Mouse (Mus musculus) inflammation-experienced regulatory T-cells, adult 16 weeks (primary cell): ENCODE results near the gene Zfyve1. TPM values are rescaled to one million over a fixed set of nuclear protein-coding genes. Genes with fewer than 3 reads are reported as not detected.

Experiments used
- polyA plus RNA-seq: library from polyadenylated mRNA; unstranded; fragments of 100-300 nt; shearing (Covaris generic); gene quantifications from one replicate; pipeline ENCODE4 v1.2.1, GENCODE M21; 2017

Gene Zfyve1
- polyA plus RNA-seq = 12.3 TPM

GRCm38 (mm10) chr12:83597025-83597501, at the start of gene Zfyve1:
TSS of gene Zfyve1 (minus strand) at chr12:83597222.

GRCm38 (mm10) chr12:83630936-83631335, 33.9 kb upstream of the Zfyve1 start, which contains the start of gene Rbm25:
TSS of gene Rbm25 (plus strand) at chr12:83631236.

GRCm38 (mm10) chr12:83520311-83520890, 76.6 kb downstream of the Zfyve1 start, which contains the start of gene Dcaf4:
TSS of gene Dcaf4 (plus strand) at chr12:83520466.

Other genes with a start within 250 kb of the Zfyve1 start
- gene Dpf3, start 109.5 kb downstream of the Zfyve1 start, polyA plus RNA-seq = 0.41 TPM
- 24.6 TPM for gene Dcaf4, start 76.8 kb downstream of the Zfyve1 start, polyA plus RNA-seq
- gene Rbm25, start 34.0 kb upstream of the Zfyve1 start, polyA plus RNA-seq = 410 TPM
- gene Psen1, start 90.9 kb upstream of the Zfyve1 start, polyA plus RNA-seq = 139 TPM
- gene Papln, start 166.4 kb upstream of the Zfyve1 start, polyA plus RNA-seq = 0.24 TPM